Mouse (Mus musculus): Measurements from ENCODE around the gene Slc7a10. TPM values are rescaled to one million over a fixed set of nuclear protein-coding genes. Genes with fewer than 3 reads are reported as not detected.

Slc7a10 gene
- polyA plus RNA-seq, 2 experiments, result 2.7 to 7.5 TPM

- no peak overlapping the region for H3K27ac ChIP-seq (replicated peaks; ENCODE audit: low read depth, low read length)
- no peaks in the 10 kb centered on the region for H3K36me3 ChIP-seq (ENCODE audit: control insufficient read depth, insufficient read depth, low read length)
- no peak overlapping the region for H3K4me3 ChIP-seq (replicated peaks; ENCODE audit: low read length)
- 60% methylated on average over 8 of the region's 8 CpGs for WGBS
- no peak overlapping the region for H3K9ac ChIP-seq (ENCODE audit: low read depth, low read length, severe bottlenecking)
- H3K4me2 ChIP-seq (replicated peaks; ENCODE audit: low read depth, low read length, severe bottlenecking), result no peak overlapping the region
- DNase-seq (ENCODE audit: low spot score) (no peak), ATAC-seq (ENCODE audit: low FRiP score, low read depth) (no peak)
- TF ChIP-seq POLR2A (IDR thresholded peaks at IDR 0.05; ENCODE audit: borderline replicate concordance, extremely low read depth, insufficient read depth, insufficient read length), result no peak
- H3K27me3 ChIP-seq (ENCODE audit: control insufficient read depth, insufficient read depth, low read length), result no peaks in the 10 kb centered on the region
- no peaks in the 10 kb centered on the region for H3K4me1 ChIP-seq (ENCODE audit: control insufficient read depth, insufficient read depth, low read length)
- no peaks in the 10 kb centered on the region for H3K9me3 ChIP-seq (ENCODE audit: control insufficient read depth, low read length)
Measured at GRCm38 (mm10) chr7:35142522-35142921, 43.7 kb upstream of the Slc7a10 start.

DNA sequence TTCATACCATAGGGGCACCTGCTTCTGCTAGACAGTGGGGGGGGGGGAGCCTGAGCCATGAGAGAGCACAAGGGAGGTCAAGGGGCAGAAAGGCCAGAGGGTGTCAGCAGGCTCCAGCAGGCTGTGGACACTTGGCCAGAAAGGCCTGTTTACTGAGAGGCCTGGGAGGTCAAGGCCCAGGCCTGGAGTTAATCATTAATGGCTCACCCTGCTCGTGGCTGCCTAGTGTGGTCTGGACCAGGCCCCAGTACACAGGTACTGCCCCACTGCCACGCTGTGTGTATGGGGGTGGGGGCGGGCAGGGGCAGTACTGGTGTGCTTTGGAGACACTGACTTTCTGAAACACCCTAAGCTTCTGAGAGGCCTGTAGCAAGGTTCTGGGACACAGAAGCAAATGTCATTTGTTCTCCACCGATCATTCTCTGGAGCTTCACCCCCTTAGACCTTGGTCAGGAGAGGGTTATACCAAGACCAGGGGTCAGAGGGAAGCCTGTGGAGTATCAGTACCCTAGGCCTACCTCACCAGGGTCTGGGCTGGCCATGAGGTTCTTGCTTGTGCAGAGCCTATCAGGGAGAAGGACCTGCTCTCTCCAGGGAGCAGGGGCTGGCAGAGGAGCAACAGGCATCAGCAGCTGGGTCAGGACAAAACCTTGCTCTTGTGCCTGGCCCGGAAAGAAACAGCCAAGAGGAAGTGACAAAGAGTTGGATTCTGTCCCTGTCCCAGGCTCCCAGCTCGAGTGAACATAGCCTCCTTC lies 42.1 kb upstream of the Slc7a10 start:
- TF ChIP-seq POLR2A (IDR thresholded peaks at IDR 0.05; ENCODE audit: borderline replicate concordance, extremely low read depth, insufficient read depth, insufficient read length), result no peak
- no peak overlapping the region for H3K4me3 ChIP-seq (replicated peaks; ENCODE audit: low read length)
- no peaks in the 10 kb centered on the region for H3K9me3 ChIP-seq (ENCODE audit: control insufficient read depth, low read length)
- H3K9ac ChIP-seq (ENCODE audit: low read depth, low read length, severe bottlenecking), result no peak overlapping the region
- no peaks in the 10 kb centered on the region for H3K36me3 ChIP-seq (ENCODE audit: control insufficient read depth, insufficient read depth, low read length)
- DNase-seq (ENCODE audit: low spot score), result no peak
- no peak overlapping the region for H3K27ac ChIP-seq (replicated peaks; ENCODE audit: low read depth, low read length)
- WGBS, result 66% methylated on average over 6 of the region's 6 CpGs
- H3K4me2 ChIP-seq (replicated peaks; ENCODE audit: low read depth, low read length, severe bottlenecking), result no peak overlapping the region
- ATAC-seq (ENCODE audit: low FRiP score, low read depth), result no peak
- no peaks in the 10 kb centered on the region for H3K27me3 ChIP-seq (ENCODE audit: control insufficient read depth, insufficient read depth, low read length)
- H3K4me1 ChIP-seq (ENCODE audit: control insufficient read depth, insufficient read depth, low read length), result no peaks in the 10 kb centered on the region

GRCm38 (mm10) chr7:35145068-35145467 lies 41.1 kb upstream of the Slc7a10 start:
- TF ChIP-seq POLR2A (IDR thresholded peaks at IDR 0.05; ENCODE audit: borderline replicate concordance, extremely low read depth, insufficient read depth, insufficient read length), result no peak
- Histone ChIP-seq H3K27me3 (ENCODE audit: control insufficient read depth, insufficient read depth, low read length) (no peaks in the 10 kb centered on the region), H3K9ac (ENCODE audit: low read depth, low read length, severe bottlenecking) (no peak overlapping the region), H3K36me3 (ENCODE audit: control insufficient read depth, insufficient read depth, low read length) (no peaks in the 10 kb centered on the region), H3K27ac (replicated peaks; ENCODE audit: low read depth, low read length) (no peak overlapping the region), H3K4me2 (replicated peaks; ENCODE audit: low read depth, low read length, severe bottlenecking) (no peak overlapping the region), H3K9me3 (ENCODE audit: control insufficient read depth, low read length) (no peaks in the 10 kb centered on the region), H3K4me3 (replicated peaks; ENCODE audit: low read length) (no peak overlapping the region), H3K4me1 (ENCODE audit: control insufficient read depth, insufficient read depth, low read length) (peaks cover 6% of the 10 kb centered on the region; the same call in 1 of the 2 replicates)
- WGBS, result 84% methylated on average over 9 of the region's 9 CpGs
- DNase-seq (ENCODE audit: low spot score) (no peak), ATAC-seq (ENCODE audit: low FRiP score, low read depth) (no peak)

- no peak overlapping the region for H3K4me2 ChIP-seq (replicated peaks; ENCODE audit: low read depth, low read length, severe bottlenecking)
- no peak overlapping the region for H3K9ac ChIP-seq (ENCODE audit: low read depth, low read length, severe bottlenecking)
- 75% methylated on average over 9 of the region's 10 CpGs for WGBS
- no peaks in the 10 kb centered on the region for H3K36me3 ChIP-seq (ENCODE audit: control insufficient read depth, insufficient read depth, low read length)
- TF ChIP-seq POLR2A (IDR thresholded peaks at IDR 0.05; ENCODE audit: borderline replicate concordance, extremely low read depth, insufficient read depth, insufficient read length), result no peak
- no peaks in the 10 kb centered on the region for H3K9me3 ChIP-seq (ENCODE audit: control insufficient read depth, low read length)
- H3K27me3 ChIP-seq (ENCODE audit: control insufficient read depth, insufficient read depth, low read length), result no peaks in the 10 kb centered on the region
- peaks cover 6% of the 10 kb centered on the region; the same call in 1 of the 2 replicates for H3K4me1 ChIP-seq (ENCODE audit: control insufficient read depth, insufficient read depth, low read length)
- H3K4me3 ChIP-seq (replicated peaks; ENCODE audit: low read length), result no peak overlapping the region
- H3K27ac ChIP-seq (replicated peaks; ENCODE audit: low read depth, low read length), result no peak overlapping the region
- no peak for ATAC-seq (ENCODE audit: low FRiP score, low read depth)
- no peak for DNase-seq (ENCODE audit: low spot score)
Measured at GRCm38 (mm10) chr7:35146269-35146668, 39.9 kb upstream of the Slc7a10 start.

DNA sequence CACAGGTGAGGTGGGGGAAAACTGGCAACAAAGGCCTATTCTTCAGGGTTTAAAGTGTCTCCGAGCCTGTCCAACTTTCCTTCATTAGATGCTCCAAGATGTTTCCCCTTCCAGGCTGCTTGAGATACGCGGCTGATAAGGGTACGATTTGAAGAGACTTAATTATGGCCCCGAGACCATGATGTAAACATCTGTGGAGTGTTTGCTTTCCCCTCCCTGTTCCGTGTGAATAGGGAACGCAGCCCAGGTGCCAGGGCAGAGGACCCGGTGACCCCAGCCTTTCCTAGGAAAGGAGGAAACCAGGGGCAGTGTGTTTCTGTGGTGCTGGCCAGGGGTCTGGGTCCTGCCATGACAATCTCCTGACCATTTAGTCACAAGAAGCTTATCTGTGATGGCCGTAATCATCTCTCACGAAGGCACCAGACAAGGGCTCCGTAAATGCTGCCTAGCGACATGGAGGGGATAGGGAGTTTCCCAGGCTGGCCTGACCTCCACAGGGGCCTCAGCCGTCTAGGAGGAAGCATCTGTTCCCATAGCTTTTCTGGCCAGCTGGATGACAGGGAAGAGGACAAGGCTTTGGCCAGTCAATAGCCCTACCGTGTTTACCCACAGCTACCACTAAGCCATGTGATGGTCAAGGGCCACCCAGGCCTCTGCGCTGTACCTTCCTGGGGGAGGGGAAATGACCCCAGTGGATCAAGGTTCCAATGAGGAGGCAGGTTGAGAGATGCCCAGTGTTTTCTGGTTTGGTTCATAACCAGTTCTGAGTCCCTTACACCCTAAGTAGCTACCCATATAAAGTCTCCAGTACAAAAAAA lies 36.4 kb upstream of the Slc7a10 start:
- H3K27ac ChIP-seq (replicated peaks; ENCODE audit: low read depth, low read length), result no peak overlapping the region

More for the DNA sequence above, 36.4 kb upstream of the Slc7a10 start:
- no peaks in the 10 kb centered on the region for H3K27me3 ChIP-seq (ENCODE audit: control insufficient read depth, insufficient read depth, low read length)
- no peak for TF ChIP-seq POLR2A (IDR thresholded peaks at IDR 0.05; ENCODE audit: borderline replicate concordance, extremely low read depth, insufficient read depth, insufficient read length)
- DNase-seq (ENCODE audit: low spot score) (no peak), ATAC-seq (ENCODE audit: low FRiP score, low read depth) (no peak)
- H3K4me2 ChIP-seq (replicated peaks; ENCODE audit: low read depth, low read length, severe bottlenecking), result no peak overlapping the region
- 43% methylated on average over 15 of the region's 15 CpGs for WGBS
- no peak overlapping the region for H3K9ac ChIP-seq (ENCODE audit: low read depth, low read length, severe bottlenecking)
- no peaks in the 10 kb centered on the region for H3K36me3 ChIP-seq (ENCODE audit: control insufficient read depth, insufficient read depth, low read length)
- no peak overlapping the region for H3K4me3 ChIP-seq (replicated peaks; ENCODE audit: low read length)
- peaks cover 6% of the 10 kb centered on the region; the same call in 1 of the 2 replicates for H3K4me1 ChIP-seq (ENCODE audit: control insufficient read depth, insufficient read depth, low read length)
- H3K9me3 ChIP-seq (ENCODE audit: control insufficient read depth, low read length), result no peaks in the 10 kb centered on the region

All from limb, embryonic 14.5 days (tissue).